ENCODE assay signal across 14 mouse cellular contexts in the genomic region with DNA sequence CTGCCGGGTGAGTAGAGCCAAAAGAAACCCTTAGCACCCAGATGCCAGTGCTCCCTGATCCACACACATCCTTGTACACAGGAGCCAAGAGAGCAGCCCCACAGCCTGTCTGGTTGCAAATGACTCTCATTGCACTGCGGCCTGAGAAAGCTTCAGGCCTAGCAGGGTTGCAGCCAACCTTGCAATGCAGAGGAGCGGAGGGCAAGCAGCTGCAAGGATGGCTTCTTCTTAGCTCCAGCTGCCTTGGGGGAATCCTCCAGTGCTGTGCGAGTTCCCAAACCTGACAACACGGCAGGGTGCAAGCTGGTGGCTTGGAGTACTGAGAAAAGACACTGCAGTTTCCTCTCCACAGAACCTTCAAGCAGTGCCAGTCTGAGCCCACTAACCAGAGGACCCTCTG. TPM values are rescaled to one million over a fixed set of nuclear protein-coding genes. Genes with fewer than 3 reads are reported as not detected.
DNase-seq lines count a peak whose midpoint lies in the region; ATAC-seq lines count a peak whose summit lies in the region.
"Had no signal": no experiment of that assay in that cellular context is flagged by ENCODE, and none has a peak within 500 bp of the region (broad histone marks: within the 10 kb centered on the region; RNA-seq: fewer than 3 reads in every experiment).

No protein-coding gene starts in this region.

- peak overlapping the region; percentile 36; the same call in 1 of the 2 replicates for H3K9ac ChIP-seq in midbrain, embryonic 13.5 days (replicated peaks)
- peak overlapping the region; percentile 29; the same call in 1 of the 2 replicates for H3K9ac ChIP-seq in stomach, embryonic 16.5 days (ENCODE audit: low read length)
- H3K9ac ChIP-seq: limb, embryonic 12.5 days had no signal

- H3K4me1 ChIP-seq in midbrain, embryonic 13.5 days (replicated peaks) = peaks cover 73% of the 10 kb centered on the region
- H3K4me1 ChIP-seq in midbrain, embryonic 10.5 days = peaks cover 62% of the 10 kb centered on the region
- H3K4me1 ChIP-seq in stomach, embryonic 16.5 days (ENCODE audit: control insufficient read depth, insufficient read depth, low read length) = peaks cover 73% of the 10 kb centered on the region

- WGBS in midbrain, embryonic 13.5 days = 80% methylated on average over 5 of the region's 5 CpGs
- WGBS in midbrain, embryonic 10.5 days = 73% methylated on average over 5 of the region's 5 CpGs
- WGBS in stomach, embryonic 16.5 days = 80% methylated on average over 5 of the region's 5 CpGs

- H3K4me3 ChIP-seq in midbrain, embryonic 13.5 days (replicated peaks) = no peak overlapping the region
- no peak overlapping the region for H3K4me3 ChIP-seq in midbrain, embryonic 10.5 days
- no peak overlapping the region for H3K4me3 ChIP-seq in stomach, embryonic 16.5 days (replicated peaks; ENCODE audit: low read length)
- H3K4me3 ChIP-seq: limb, embryonic 12.5 days had no signal

- no peaks in the 10 kb centered on the region for H3K27me3 ChIP-seq in midbrain, embryonic 13.5 days
- H3K27me3 ChIP-seq in midbrain, embryonic 10.5 days (ENCODE audit: low read depth, poor library complexity, severe bottlenecking) = no peaks in the 10 kb centered on the region
- H3K27me3 ChIP-seq in stomach, embryonic 16.5 days (ENCODE audit: control insufficient read depth, insufficient read depth, low read length) = no peaks in the 10 kb centered on the region
- H3K27me3 ChIP-seq: limb, embryonic 12.5 days had no signal

- H3K36me3 ChIP-seq in midbrain, embryonic 13.5 days = no peaks in the 10 kb centered on the region
- H3K36me3 ChIP-seq in midbrain, embryonic 10.5 days = 0 out of 2 replicates have a peak, but pooled peaks cover 8% of the 10 kb centered on the region
- H3K36me3 ChIP-seq in stomach, embryonic 16.5 days (ENCODE audit: control insufficient read depth, insufficient read depth, low read length) = no peaks in the 10 kb centered on the region
- H3K36me3 ChIP-seq: limb, embryonic 12.5 days had no signal

- H3K27ac ChIP-seq in midbrain, embryonic 13.5 days = no peak overlapping the region
- no peak overlapping the region for H3K27ac ChIP-seq in midbrain, embryonic 10.5 days (replicated peaks)
- no peak overlapping the region for H3K27ac ChIP-seq in stomach, embryonic 16.5 days (ENCODE audit: low read length)
- H3K27ac ChIP-seq: limb, embryonic 12.5 days; macrophage had no signal

- no peak for ATAC-seq in midbrain, embryonic 13.5 days
- ATAC-seq in stomach, embryonic 16.5 days (ENCODE audit: insufficient read depth, low FRiP score) = no peak
- ATAC-seq: CD4-positive, CD25-positive, alpha-beta regulatory T cell, adult 4 months had no signal

- intact Hi-C loops in gastrocnemius, postnatal 14 days (cut with DNase I; ENCODE audit: low total_unique reads) = no loop called here

- DNase-seq in gastrocnemius, postnatal 14 days = peak; percentile 2
- DNase-seq in gastrocnemius, adult 18-20 months (ENCODE audit: low spot score) = no peak
- peak; percentile 10 for DNase-seq in kidney, adult 11 months
- no peak for DNase-seq in kidney, adult 9 months
- no peak for DNase-seq in midbrain, embryonic 10.5 days (ENCODE audit: low spot score)
- DNase-seq in testis, postnatal 14 days (ENCODE audit: low spot score) = no peak
- DNase-seq: gastrocnemius, postnatal 10 days had no signal

- no peak overlapping the region for H3K4me2 ChIP-seq in midbrain, embryonic 13.5 days (replicated peaks)
- H3K4me2 ChIP-seq in stomach, embryonic 16.5 days (ENCODE audit: low read depth, low read length) = no peak overlapping the region
- H3K4me2 ChIP-seq: limb, embryonic 12.5 days had no signal

- H3K9me3 ChIP-seq in midbrain, embryonic 13.5 days = no peaks in the 10 kb centered on the region
- no peaks in the 10 kb centered on the region for H3K9me3 ChIP-seq in midbrain, embryonic 10.5 days (replicated peaks)
- no peaks in the 10 kb centered on the region for H3K9me3 ChIP-seq in stomach, embryonic 16.5 days (replicated peaks; ENCODE audit: control insufficient read depth, low read length)
- H3K9me3 ChIP-seq: limb, embryonic 12.5 days had no signal

RNA-seq across cellular contexts. Expression of gene Bcar1, which starts 15.1 kb away (rescaled TPM):
- total RNA-seq in gastrocnemius, postnatal 14 days (2021) = 10 to 100 TPM; 15.5 to 17.4 TPM
- total RNA-seq in gastrocnemius, adult 18-20 months (2021) = 10 to 100 TPM; 10.6 to 10.8 TPM
- 48.7 and 55.0 TPM in 2 replicates for polyA plus RNA-seq in midbrain, embryonic 13.5 days (2015; fragmentation: Nextera tagmentation; extraction: Ambion mirVana)
- polyA plus RNA-seq in midbrain, embryonic 10.5 days (2016; fragmentation: Nextera tagmentation; extraction: Ambion mirVana) = 52.4 and 53.7 TPM in 2 replicates
- 38.5 and 44.6 TPM in 2 replicates for polyA plus RNA-seq in stomach, embryonic 16.5 days (2015; fragmentation: Nextera tagmentation; extraction: Ambion mirVana)
- total RNA-seq: common myeloid progenitor, adult 5-6 weeks had no signal

RNA-seq across cellular contexts. Expression of gene Ctrb1, which starts 37.7 kb away (rescaled TPM):
- total RNA-seq in gastrocnemius, postnatal 14 days (2021) = under 1 TPM in 1 of 2 experiments, not detected in 1; 0.44 TPM
- total RNA-seq in gastrocnemius, adult 18-20 months (2021) = under 1 TPM in 1 of 2 experiments, not detected in 1; 0.71 TPM
- 1.6 and 2.2 TPM in 2 replicates for polyA plus RNA-seq in midbrain, embryonic 13.5 days (2015; fragmentation: Nextera tagmentation; extraction: Ambion mirVana)
- polyA plus RNA-seq in midbrain, embryonic 10.5 days (2016; fragmentation: Nextera tagmentation; extraction: Ambion mirVana) = not detected in 2 replicates
- 3,395 and 3,754 TPM in 2 replicates for polyA plus RNA-seq in stomach, embryonic 16.5 days (2015; fragmentation: Nextera tagmentation; extraction: Ambion mirVana)
- total RNA-seq: common myeloid progenitor, adult 5-6 weeks; gastrocnemius, postnatal 10 days; layer of hippocampus, postnatal 10 days had no signal
- polyA plus RNA-seq: CD4-positive, CD25-positive, alpha-beta regulatory T cell, adult 4 months; limb, embryonic 12.5 days; macrophage had no signal

Comparison
In these comparisons a context has a peak if more than half of its experiments do, and no peak if none do; other contexts are left out.
1. DNase-seq: peak in gastrocnemius, postnatal 14 days (single experiment) and kidney, adult 11 months (single experiment); none in gastrocnemius, adult 18-20 months (single experiment), kidney, adult 9 months (single experiment), midbrain, embryonic 10.5 days (single experiment) and testis, postnatal 14 days (single experiment).
2. RNA of gene Ctrb1, which starts 37.7 kb away (polyA plus RNA-seq): 3,395 to 3,754 TPM in stomach, embryonic 16.5 days; 1.6 to 2.2 TPM in midbrain, embryonic 13.5 days and not detected in midbrain, embryonic 10.5 days; every median in the first group is over 1,000 times any median in the second.